Mouse (Mus musculus): ENCODE results near the gene Fchsd2.

Fchsd2 gene

DNA sequence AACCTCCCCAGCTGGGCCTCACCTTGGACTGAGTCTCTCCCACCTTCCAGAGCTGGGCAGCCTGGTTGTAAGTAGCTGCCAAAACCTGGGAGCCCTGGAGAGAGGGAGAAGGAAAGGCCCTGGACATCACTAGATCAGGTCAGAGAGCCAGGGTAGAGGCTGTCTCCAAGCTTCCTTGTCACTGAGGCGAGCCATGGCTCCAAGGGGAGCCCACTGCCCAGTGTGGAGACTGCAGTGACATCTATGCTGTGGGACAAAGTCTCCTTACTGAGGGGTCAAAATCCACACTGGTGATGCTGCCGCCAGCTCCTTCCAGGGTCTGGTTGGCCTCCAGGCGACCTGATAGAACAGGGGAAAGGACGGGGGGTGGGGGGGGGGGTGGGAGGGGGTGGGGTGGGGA is 199.4 kb downstream of the Fchsd2 start:
- DNase-seq, result no peak

DNA sequence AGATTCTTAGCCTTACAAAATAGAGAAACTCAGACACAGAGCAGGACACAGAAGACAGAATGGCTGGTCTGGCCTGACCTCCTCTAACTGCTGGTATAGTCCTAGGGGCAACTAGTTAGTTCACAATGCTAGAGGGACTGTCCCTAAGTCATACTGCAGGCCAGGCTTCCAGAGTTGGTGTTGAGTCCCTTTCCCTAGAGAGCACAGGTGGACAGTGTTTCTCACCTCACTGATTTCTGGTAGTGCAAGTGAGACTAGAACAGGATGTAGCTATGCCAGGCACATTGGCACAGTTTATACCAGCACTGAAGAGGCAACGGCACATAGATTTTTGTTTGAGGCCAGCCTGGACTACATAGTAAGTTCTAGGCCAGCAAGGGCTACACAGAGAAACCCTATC is 200.0 kb downstream of the Fchsd2 start:
- DNase-seq, result no peak

DNA sequence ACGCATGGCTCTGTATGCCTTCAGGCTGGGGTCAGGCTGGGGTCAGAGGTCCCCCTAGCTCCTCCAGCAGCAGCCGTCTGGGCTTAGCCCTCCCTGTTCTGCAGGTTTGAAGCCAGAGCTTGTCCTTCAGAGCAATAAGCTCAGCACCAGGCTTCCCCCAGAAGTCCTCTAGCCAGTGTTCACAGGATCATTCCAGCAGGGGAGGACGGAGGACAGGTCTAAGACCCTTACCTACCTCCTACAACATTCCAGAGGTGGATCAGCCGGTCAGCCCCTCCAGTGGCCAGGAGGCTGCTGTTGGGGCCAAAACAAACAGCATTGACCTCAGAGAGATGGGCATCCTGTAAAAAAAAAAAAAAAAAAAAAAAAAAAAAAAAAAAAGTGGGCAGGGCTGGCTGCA is 200.5 kb downstream of the Fchsd2 start:
- no peak for DNase-seq

DNA sequence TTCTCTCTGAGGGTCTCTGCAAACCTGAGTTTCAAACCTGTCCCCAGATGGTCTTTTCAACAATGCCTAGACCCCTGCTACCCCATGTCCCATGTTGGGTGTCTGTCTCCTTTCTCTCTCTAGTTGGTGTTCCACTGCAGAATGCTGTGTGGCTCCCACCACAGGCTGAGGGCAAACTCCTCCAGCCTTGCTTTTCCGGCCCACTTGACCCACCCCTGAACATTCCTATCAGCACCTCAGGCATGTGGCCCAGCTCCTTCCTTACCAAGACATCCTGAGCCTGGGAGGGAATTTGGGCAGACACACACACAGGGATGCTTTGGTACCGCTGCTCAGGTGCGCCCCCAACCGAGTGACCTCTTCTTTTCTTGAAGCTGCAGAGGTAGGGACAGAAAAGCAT is 200.9 kb downstream of the Fchsd2 start:
- no peak for DNase-seq

DNA sequence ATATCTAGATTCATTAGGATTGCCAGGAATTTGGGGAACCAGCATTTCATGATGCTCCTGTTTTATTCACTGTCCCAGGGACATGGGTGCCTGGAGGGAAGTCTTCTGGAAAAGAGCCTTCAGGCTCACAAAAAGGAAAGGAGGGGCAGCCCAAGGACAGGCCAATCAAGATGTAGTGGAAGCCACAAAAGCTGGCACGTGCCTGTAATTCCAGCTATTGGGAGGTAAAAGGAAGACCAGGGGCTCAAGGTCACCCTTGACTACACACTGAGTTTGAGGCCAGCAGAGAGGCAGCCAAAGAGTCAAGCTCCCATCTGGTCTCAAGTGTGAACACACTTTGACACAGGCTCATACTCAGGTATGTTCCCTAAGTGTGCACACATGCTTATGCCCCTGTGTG is 202.8 kb downstream of the Fchsd2 start:
- DNase-seq, result no peak

DNA sequence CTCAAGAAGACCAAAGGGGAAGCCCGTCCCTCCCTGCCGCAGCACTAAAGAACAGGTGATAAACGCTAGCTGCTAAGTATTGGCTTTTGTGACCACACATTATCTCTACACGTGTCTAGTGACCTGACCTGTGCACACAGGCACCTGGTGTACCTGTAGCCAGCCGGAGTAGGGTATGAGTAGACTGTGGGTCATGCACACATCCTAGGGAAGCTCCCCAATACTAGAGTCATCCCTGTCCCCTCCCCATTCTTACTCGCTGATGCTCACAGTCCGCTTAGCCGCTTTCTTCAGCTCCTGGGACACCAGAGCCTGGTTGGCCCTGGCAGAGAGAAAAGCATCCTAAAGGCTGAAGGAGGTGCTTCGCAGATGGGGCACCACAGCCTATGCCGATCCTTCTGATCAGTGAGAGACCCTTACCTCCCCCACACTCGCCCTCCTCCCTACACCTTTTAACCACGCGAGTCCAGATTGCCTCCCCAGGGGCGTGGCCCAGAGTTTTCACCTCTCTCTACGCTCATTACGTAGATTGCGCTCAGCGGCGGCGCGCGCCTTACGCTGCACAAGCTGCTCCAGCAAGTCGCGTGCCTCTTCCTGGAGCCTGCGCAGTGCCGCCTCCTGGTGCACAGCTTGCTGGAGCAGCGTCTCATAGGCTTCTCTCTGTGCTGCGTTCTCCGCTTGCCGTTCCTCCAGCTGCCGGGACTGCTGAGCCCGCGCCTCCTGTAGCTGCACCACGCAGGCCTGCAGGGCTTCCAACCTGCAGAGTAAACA is 203.8 kb downstream of the Fchsd2 start:
- DNase-seq, result peak; percentile 61 to 77

DNA sequence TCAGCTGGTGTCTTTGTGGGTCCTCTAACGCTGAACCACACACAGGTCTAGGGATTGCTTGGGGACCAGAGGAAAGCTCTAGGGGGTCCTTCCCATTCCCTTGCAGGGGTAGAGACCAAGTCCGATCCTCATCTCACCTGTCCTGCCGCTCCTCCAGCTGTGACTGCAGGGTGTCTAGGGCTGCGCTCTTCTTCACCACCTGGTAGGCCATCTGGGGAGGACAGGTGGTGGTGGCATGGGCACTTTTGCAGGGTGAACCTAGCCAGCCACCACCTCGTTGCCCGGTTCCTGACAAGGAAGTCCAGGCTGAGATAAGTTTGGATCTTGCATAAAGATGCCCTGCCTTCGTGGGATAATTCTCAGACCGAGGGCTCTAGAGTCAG is 204.4 kb downstream of the Fchsd2 start:
- DNase-seq, result no peak

DNA sequence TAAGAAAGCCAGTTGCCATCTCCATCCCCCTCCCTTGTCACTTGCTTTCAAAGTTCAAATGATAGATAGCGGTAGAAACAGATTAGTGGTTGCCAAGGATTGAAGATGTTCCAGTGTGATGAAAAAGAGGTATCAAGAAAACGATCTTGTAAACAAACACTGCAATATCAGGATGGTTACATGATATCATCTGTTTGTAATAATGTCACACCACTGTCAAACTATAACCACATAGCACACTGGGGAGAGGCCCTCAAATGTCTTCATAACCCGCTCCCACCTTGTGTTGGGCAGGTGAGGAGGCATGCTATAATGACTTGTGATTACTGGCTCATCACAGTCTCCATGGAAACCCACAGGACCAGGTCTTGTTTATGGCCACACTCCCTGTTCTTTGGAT is 205.7 kb downstream of the Fchsd2 start:
- no peak for DNase-seq

DNA sequence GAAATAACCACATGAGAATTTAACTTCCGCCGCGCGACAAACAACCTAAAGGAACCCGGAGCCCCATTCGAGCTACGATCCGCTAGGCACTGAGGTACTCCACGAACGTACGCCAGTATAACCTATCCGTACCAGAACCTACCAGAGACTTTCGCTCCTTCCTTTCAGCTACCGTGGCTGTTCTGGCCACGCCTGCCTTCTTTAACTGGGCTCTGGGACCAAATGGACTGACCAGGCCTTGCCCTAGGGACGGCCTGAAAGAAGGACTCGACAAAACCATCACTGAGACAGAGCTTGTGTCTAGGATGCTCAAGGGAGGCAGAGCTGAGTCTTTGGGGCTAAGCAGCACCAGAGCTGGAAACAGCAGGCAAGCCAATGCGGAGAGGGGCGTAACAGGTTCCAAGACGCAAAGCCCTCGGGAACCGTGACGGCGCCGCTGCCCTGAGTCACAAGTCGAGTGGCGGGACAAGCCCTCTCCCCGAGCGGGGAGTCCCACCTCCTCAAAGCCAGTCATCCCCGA is 208.8 kb downstream of the Fchsd2 start:
- peak; percentile 55 to 59 for DNase-seq

DNA sequence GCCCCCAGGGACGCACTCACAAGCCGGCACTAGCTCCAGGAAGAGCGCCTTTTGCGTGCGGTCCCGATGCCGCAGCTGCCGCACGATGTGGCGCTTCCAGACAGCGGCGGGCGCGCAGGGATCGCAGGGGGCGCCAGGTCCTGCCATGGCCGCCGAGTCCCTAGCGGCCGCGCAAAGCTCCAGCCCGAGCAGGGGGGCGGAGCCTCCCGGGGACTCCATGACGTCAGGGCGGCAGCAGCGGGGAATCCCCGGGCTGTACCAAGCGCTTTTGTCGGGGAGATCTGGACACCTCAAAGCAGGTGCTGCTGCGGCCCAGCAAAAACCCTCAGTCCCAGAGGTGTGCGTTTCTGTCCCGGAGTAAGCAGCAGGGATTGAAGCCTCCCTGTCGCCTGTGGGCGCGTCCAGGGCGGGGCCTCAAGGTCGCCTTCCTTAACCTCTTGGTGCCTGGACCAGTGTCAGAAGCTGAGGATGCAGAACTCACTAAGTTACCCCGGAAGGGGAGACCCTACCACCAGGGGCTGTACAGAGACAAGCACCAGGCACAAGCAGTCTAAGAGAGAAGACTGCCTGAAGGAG is 209.3 kb downstream of the Fchsd2 start, which contains the start of gene Atg16l2:
TSS of gene Atg16l2 (minus strand) at position 371 of the 576 bp plus-strand sequence.
- DNase-seq, result peak; percentile 97

DNA sequence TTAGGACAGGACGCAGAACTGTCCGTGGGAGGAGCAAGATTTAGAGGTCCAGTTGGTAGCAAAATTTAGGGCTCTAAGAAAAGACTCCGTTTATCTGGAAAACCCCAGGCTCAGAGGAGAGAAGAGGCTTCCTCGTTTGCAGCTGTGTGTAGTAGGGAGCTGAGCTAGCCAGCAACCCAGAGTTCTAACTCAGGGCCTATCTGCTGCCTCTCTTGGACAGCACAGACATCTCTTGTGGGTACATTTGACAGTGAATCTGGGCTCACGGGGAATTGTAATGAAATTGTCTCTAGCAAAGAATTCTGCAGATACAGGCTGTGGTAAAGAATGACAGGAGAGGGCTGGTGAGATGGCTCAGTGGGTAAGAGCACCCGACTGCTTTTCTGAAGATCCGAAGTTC is 210.0 kb downstream of the Fchsd2 start:
- DNase-seq, result no peak

DNA sequence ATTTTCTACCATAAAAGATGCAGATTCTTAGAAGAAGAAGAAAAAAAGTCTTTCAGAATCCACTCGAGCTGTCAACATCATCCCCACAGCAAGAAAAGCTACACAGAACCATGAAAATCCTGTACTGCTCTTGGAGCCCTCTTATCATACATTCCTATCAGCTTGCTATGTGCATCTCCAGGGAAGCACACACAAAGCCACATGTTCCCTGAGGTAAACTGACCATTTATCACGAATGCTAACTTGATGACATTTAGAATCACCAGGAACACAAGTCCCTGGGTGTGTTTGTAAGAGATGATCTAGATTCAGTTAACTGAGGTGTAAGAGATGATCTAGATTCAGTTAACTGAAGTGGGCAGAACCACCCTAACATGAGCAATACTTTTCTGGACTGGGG is 214.2 kb downstream of the Fchsd2 start:
- DNase-seq, result no peak

DNA sequence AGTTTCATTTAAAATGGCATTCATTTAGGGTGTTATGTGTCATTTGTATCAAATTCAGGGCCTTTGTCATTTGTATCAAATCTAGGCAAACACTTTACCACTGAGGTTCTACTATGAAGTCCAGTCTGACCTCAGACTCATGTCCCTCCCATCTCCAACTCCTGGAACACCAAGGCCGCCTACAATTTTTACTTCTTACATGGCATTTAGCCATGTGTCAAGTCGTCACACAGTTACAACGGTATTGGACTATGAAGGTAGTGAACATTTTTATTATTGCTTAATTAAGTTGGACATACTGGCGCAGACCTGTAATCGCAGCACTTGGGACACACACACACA is 217.3 kb downstream of the Fchsd2 start:
- no peak for DNase-seq

DNA sequence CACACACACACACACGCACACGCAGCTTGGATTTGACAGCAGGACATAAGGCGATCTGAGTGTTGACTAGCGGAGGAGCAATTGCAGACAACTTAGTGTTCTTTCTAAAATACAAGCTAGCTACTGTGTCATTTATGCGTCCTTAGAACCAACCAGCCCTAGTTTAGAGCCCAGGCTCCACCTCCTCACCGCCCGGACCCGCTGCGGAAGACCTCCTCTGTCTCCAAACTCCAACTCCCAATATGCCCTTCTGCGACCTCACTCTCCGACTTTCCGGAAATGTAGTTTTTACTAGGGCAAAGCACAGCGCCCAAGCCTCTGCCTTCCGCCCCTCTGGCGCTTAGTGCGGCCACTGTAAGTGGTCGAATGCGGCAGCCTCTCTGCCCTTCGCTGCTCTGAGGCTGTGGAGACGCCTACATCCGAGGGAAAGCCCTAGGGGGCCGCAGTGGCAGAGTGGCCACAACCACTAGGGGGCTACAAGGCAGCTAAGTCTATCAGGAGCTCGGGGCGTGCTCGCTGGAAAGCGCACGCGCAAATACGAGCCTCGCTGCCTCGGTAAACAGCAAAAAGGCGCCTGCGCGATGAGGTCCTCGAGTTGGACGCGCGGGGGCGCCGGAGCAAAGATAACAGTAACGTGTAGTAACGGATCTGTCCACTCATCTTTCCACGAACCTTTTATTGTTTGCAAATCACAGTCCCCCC is 217.8 kb downstream of the Fchsd2 start:
- peak; percentile 97 for DNase-seq

DNA sequence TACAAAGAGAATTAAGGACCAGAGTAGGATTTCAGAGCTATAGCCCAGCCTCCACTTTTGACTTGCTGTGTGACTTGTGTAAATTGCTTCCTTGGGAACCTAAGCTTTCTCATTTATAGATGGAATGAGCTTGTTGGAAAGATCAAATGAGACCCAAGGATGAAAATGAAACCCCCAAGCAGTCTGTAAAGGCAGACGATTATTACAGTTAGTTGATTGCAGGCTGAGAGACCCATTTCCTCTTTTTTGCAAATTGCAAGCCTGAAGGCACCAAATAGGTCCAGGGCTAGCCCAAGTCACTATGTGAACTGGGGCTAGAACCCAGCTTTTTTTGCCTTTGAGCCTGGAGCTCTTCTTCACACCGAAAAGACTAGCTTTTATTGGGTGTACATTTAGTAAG is 218.4 kb downstream of the Fchsd2 start:
- DNase-seq, result no peak

DNA sequence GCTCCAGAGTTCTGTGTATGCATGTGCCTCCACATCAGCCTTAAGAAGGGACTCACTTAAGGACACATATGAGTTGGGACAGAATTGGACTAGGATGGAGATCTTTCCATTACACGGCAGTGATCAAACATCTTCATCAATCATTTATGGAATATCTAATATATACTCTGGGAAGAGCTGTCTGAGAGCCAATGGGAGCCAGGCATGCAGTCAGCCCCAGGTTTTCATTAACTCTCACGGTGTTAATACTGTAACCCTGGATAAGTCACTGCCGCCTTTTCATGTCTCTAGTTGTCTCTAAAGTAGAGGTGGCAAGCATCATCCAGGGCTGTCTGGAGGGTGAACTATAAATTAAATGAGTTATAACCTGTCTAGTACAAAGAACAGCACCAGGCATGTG is 220.4 kb downstream of the Fchsd2 start:
- DNase-seq, result no peak

DNA sequence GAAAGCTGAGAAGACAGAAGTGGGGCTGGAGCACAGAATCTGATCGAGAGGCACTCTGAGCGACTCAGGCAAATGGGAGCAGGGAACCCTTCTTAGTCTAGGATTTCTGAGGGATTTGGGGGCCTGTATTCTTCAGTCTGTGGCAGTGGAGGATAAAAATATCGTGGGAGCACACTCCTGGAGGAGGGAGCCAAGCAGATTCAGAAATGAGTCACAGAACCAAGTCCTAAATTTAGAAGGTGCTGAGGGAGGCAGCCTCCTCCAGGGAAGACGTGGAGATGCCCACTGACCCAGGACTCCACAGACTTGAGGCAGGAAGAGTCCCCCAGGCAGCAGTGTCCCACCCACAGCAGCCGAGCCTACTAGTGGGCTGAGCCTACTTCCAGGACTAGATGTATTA is 221.7 kb downstream of the Fchsd2 start:
- DNase-seq, result no peak

DNA sequence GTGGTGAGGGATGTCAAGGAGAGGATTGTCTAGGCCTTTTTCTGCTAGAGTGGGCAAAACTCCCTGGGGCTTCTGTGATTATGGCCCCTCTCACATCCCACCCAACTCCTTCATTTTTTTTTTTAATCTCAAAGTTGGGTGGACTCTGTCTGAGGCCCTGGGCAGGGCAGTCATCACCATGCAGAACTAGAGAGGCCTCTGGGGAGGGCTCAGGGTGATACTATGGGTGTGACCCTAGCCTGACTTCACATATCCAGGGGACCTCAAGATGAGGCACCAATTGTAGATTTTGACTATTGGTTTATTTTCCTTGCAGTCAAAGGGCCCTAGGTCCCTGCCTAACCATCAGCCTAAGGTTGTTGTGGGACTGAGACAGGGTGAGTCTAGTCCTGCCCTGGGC is 223.0 kb downstream of the Fchsd2 start:
- no peak for DNase-seq

DNA sequence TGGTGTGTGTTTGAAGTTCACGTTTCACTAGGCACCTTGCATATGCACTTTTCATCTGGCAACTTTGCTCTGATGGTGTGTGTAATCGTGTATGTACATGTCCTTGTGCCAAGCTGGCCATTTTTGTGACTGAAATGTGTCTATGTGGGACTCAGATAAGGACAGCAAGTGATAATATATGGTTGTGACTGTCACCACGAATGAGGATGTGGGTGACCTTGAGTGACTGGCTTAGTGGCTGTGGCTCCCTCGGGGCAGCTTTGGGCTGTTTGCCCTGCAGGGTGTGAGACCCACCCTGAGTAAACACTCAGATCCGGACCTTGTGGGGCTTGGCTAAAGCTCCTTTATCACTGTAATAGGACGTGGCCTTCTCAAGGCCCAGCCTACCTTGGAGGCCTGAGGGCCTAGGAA is 223.9 kb downstream of the Fchsd2 start:
- DNase-seq, result no peak

DNA sequence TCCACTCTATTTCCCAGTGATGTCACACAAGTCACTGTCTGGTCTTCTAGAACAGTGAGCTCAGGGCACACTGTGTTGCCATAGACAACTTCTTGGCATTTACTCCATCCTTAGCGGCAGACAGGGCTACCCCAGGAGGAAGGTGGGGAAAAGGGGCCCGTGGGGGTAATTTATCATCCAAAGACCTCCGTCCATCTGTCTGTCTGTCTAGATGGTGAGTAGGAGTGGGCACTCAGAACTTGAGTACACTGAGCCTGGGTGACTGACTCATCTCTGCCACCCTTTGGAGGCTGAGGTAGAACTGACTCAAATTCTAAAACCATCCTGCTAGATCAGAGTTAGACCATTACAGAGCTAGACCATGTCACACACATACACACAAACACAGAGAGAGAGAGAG is 224.4 kb downstream of the Fchsd2 start, which contains the start of gene Stard10:
TSS of gene Stard10 (plus strand) at position 73 of the 400 bp plus-strand sequence.
- DNase-seq, result no peak

DNA sequence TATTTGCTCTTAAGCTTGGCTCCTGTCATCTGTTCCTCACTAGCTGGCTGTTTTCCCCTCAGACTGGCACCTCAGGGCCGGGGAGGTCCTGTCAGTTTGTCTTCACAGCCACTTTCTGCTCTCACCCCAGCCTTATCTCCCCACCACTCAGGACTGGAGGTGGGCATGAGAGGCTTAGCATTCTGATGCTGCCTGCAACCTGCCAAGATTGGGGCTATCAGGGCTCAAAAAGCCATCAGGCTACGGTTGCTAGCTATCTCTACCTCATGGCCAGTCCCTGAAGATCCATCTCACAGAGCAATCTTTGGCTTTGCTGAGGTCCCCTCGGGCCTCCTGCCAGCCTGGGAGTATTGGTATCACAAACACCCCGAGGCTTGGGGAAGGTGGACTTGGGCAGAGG is 226.2 kb downstream of the Fchsd2 start:
- DNase-seq, result no peak

DNA sequence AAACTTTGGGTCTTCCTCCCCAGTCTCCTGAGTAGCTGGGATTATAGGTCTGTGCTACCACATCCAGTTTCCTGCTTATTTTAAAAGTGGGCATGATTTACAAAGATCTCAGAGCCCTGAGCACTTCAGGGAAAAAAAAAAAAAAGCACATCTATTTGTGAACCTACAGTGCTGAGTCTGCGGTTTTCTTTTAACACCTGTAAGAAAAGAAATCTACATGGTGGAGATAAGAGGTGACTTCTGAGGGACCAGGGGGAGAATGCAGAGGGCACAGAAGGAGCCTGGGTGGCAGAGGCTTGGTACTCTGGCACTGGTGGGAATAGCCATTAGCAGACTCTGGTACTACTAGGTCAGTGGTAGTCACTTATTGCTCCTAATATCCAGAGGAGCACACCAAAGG is 227.1 kb downstream of the Fchsd2 start:
- DNase-seq, result no peak

DNA sequence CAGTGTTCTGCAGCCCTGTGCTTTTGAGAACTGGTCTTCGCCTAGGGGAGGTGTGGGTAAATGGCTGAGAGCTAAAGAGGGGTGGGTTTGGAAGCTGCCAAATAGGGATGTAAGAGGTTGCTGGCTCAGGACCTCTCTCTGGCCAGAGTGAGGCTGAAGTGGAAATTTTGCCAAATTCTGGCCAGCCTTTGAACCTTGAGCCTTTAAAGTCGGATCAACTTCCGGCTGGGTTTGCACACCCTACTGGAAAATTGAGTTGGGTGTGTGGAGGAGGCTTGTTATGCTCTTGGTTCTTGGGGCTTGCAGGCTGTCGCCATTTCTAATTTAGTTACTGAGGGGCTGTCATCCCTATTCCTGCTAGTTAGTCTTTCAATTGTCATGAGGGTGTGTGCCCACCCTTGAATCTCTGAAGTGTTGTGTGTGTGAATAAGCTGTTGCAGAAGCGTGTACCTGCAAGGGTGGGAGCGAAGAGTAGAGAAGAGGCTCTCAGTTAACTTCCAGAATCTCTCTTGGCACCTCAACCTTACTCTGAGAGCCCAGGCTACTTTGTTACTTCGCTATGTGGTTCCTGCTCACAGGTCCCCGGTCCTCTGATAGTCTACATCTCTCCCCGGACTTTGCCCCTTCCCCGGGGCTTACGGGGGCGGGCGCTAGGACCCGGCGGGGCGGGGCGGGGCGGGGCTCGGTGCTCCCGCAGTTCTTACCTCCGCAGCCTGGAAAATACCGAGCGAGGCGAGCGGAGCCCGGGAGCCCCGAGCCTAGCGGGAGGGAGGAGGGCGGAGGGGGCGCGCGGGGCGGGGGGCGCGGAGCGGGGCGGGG is 227.9 kb downstream of the Fchsd2 start:
- peak in 1 of 2 experiments; percentile 41 for DNase-seq
